Mouse (Mus musculus) adrenal gland, postnatal 25 days (tissue): Measurements from ENCODE around the gene Ggcx. TPM values are rescaled to one million over a fixed set of nuclear protein-coding genes. Genes with fewer than 3 reads are reported as not detected.

Experiments
- DNase-seq: peaks from one replicate; pipeline ENCODE4 v3.0.0; 2021; ENCODE audit warnings: mixed read lengths
- long read RNA-seq: library from polyadenylated mRNA; stranded (forward); transcript quantifications from one replicate; pipeline ENCODE4 v2.0.0, GENCODE M21; 2021
- total RNA-seq: library from RNA; stranded (reverse); gene quantifications from 2 replicates; pipeline ENCODE4 v1.2.3, GENCODE M21; 2021

Gene Ggcx
- total RNA-seq = 52.5 and 56.9 TPM in 2 replicates
- long read RNA-seq, transcript Ggcx-201 (15 exons, 2,929 nt) = major isoform, 75 of 95 reads
- long read RNA-seq, partial matches to known transcripts = 10 of 95 reads
- long read RNA-seq, other reads (novel, unspliced or antisense) = 10 of 95 reads

- DNase-seq = peak; percentile 95
These were observed at the start of gene Ggcx for GRCm38 (mm10) chr6:72414076-72414756. Gene Ggcx (plus strand): TSS chr6:72414308.

- no peak for DNase-seq
These were observed 49.1 kb upstream of the Ggcx start for GRCm38 (mm10) chr6:72364985-72365384.

DNA sequence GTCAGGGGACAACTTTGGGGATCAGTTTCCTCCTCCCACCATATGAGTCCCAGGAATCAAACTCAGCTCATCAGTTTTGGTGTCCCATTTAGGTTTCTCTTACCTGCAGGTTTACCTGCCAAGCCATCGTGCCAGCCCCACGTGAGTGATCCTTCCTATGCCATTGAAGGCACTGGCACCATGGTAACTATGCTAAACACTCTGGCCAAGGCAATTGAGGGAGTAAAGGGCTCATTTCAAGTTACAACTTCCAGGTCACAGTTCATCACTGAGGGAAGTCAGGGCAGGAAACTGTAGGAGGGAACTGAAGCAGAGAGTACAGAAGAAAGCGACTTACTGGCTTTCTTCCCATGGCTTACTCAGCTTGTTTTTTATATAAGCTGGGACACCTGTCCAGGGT is 47.8 kb upstream of the Ggcx start:
- DNase-seq = no peak

DNA sequence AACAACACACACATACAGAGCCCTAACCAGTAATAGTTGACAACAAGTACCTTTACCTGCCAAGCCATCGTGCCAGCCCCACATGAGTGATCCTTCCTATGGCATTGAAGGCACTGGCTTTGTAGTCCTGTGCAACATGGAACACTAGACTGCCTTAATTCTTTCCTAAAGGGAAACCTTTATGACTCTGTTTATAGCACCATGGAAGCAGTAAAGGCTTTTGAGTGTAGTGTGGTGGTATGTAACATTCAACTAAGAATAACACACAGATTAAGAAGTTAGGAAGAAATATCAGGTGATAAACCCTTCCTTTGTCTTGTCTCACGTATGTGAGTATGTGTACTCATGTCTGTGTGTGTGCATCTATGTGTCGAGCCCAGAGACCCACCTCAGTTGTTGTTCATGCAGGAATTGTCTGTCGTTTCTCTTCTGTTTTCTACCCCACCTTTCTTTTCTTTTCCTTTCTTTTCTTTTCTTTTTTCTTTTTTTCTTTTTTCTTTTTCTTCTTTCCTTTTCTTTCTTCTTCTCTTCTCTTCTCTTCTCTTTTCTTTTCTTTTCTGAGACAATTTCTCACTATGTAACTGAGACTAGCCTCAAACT is 47.2 kb upstream of the Ggcx start, which contains the start of gene Rnf181:
Gene Rnf181, minus strand, starts transcription at position 113 of the 600 bp plus-strand sequence.
- DNase-seq = no peak

GRCm38 (mm10) chr6:72367460-72367974 is 46.6 kb upstream of the Ggcx start:
- no peak for DNase-seq

DNA sequence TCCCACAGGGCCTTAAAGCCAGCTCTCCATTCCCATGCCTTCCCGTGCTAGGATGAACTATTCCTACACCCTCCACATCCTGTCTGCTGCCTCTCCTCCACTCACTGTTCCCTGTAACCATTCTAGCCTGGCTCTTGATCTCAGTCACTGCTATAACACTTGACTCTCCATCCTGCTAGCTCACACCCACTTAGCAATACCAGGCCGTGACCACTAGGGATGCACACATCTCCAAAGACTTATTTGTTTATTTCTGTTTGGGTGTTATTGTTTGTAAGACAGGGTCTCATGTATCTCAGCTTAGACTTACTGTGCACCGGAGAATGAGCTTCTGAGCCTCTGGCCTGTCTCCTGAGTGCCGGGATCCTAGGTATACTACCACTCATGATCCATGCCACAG is 44.6 kb upstream of the Ggcx start:
- DNase-seq = no peak

DNA sequence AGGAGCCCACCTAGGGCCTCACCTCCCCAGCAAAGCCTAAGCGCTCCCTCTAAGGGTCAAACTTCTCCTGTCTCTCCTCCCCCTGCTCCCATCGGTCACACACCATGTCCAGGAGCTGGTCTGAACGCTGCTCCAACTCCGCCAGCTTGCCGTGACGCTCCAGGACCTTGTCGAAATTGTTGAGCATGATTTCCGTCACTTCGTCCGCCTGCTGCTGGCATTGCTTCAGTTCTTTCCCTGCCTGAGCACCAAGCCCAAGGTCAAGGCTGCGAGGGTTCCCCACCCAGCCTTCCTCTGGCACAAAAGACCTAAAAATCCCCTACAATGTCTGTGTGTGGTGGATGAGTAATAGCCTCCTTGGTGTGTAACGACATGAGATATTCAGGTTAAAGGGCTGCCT is 44.0 kb upstream of the Ggcx start:
- DNase-seq = peak; percentile 70

DNA sequence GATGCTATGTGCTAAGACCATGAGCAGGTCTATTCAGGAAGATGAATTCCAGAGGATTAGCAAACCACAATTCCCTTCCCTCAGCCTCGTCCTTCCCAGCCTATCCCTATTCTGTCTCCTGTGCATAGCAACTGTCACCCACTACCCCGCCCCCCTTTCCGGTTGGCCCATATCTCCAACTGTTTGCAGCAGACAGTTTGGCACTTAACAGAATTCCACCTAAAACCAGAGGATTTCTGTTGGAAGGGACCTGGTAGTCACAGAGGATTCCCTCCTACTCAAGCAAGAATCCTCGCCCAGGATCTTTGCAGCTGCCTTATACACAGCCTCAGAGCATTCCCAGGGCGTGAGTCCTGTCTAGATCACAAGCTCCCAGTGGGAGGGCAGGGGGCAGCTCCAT is 43.0 kb upstream of the Ggcx start:
- no peak for DNase-seq

- DNase-seq = no peak
These were observed 42.5 kb upstream of the Ggcx start for GRCm38 (mm10) chr6:72371571-72371970.

DNA sequence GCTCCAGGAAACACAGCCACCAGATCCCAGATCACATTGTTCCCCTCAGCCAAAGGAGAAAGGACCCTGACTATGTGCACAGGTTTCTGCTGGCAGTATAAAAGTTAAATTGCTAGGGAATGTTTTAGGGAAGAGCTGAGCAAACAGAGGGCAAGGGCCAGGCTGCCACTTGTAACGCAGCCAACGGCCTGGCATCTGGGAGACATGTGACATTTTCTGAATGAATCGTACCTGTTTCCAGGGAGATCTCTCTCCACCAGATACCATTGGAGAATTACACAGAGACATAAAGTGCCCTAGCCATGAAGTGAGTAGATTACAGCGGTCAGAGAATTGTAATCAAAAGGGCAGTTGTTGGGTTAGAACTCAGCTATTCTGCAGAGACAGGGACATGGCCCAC is 40.9 kb upstream of the Ggcx start:
- DNase-seq = no peak

DNA sequence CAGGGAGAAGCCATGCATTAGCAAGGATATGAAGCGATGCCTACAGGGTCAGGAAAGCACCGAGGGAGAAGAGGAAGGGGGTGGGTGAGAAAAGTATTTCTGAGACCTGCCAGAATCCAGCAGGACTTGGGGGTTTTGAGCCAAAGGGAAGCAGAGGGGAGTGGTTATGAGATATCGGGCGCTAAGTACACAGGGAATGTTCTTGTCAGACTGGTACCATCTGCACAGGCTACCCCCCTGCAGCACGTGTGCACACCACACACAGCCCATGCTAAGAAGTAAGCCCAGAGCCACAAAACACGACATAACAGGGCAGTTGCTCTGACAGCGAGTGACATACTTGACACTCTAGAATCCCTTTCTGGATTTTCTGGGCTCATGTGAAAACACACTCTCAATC is 39.9 kb upstream of the Ggcx start:
- no peak for DNase-seq

- DNase-seq = no peak
These were observed 39.1 kb upstream of the Ggcx start for GRCm38 (mm10) chr6:72374820-72375563.

DNA sequence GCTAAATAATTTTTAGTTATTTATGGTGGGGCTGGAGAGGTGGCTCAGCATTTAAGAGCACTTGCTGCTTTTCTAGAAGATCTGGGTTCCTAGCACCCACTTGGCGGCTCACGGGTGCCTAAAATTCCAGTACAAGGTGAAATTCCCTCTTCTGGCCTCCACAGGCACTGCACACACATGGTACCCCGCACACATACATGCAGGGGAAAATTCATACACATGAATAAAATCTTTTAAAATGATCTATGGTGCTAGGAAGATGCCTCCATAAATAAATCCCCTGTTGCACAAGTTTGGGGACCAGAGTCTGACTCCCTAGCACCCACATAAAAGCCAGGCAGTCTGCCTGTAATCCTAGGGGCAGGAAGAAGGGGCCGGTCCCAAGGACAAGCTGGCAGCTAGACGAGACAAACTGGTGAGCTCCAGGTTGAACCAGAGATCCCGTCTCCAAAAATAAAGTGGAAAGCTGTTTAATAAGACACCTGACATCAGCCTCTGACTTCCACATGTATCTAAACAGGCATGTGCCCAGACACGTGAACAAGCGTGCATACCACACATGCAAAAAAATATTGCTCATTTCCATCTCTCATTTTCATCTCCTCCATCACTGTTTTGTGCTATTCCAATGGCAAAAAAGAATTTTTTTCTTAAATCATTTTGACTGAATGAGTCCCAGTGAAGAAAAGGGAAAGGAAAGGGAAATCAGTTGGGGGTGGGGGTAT is 35.4 kb upstream of the Ggcx start:
- no peak for DNase-seq

DNA sequence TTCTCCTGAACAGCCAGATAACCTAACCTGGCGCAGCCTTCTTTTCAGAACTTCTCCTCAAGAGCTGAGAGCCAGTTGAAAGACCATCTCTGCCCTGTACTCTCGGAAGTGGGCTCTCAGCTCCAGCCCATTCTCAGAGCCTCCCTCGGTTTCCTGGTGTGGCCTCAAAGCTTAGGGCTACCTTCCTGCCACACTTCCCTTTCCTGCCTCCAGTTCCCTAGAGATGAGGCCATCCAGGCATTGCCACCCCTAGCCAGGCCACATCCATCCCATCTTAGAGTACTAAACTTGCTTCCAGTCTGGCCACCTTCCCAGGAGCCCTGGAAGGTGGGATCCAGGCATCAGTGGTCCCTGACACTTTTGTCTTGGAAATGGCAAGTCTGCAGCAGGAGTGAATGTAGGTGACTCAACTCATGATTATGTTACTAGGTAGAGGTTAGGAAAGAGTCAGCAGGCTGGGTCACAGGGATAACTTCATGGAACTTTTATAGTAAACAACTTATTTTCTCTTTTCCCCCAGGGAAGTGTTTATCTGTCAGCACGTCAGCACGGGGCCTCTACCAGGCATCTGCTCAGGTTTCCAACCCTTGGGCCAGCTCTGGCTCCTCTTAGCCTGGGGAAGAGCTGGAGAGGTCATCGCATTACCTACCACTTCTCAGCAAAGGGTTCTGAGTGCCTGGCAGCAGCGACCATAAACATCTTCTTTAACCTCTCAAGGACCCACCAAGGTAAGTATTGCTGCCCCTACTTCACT is 34.6 kb upstream of the Ggcx start:
- no peak for DNase-seq

- DNase-seq = peak; percentile 87
These were observed 33.9 kb upstream of the Ggcx start, which contains the start of gene Vamp5 for GRCm38 (mm10) chr6:72380131-72380770. Gene Vamp5 (minus strand): TSS chr6:72380468.

- DNase-seq = no peak
These were observed 31.6 kb upstream of the Ggcx start for GRCm38 (mm10) chr6:72382494-72382893.

DNA sequence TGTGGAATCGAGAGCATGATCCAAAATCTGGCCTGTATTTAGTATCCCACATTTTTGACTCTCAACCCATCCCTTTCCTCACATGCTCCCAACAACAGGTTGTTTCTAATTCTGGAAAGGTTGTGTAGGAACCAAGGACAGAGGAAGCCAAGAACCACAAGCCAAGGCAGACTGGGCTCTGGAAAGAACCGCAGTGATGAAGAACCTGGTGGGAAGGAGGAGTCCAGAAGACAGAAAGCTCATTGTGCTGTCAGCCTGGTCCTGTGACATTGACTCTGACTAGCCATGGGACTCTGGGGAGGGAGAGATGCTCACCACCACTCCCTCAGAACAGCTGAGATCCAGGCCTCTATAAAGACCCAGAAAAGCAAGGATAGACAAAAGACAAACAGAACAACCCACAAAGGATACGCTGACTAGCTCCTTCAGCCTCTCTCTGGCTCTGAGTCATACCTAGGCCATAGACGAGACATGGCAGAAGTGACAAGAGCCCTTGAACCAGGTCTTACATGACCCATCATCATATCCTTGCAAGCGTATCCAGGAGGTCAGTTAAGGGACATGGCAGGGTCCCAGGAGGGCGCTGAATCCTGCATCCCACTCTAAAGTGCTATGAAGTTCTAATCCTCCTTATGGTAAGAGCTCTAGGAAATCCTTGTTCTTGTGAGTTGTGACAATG is 30.8 kb upstream of the Ggcx start:
- no peak for DNase-seq

GRCm38 (mm10) chr6:72383952-72384351 is 30.2 kb upstream of the Ggcx start:
- no peak for DNase-seq

- DNase-seq = no peak
These were observed 28.9 kb upstream of the Ggcx start for GRCm38 (mm10) chr6:72385258-72385657.

- DNase-seq = no peak
These were observed 27.5 kb upstream of the Ggcx start for GRCm38 (mm10) chr6:72386561-72386960.
